Mouse (Mus musculus) megakaryocyte, embryonic 14.5 days (primary cell): ENCODE data around the gene 2810004N23Rik. TPM values are rescaled to one million over a fixed set of nuclear protein-coding genes. Genes with fewer than 3 reads are reported as not detected.
A peak's percentile ranks its signal among the peaks of the same experiment; 100 is the strongest.

Experiments used
- H3K27me3 ChIP-seq: replicated peaks from 2 replicates; pipeline ENCODE3; 2012; ENCODE audit warnings: inconsistent platforms
- H3K36me3 ChIP-seq: replicated peaks from 2 replicates; pipeline ENCODE3; 2012; ENCODE audit warnings: low read length, inconsistent platforms, mixed read lengths
- H3K4me1 ChIP-seq: 2 replicates; pipeline ENCODE4 v1.6.1; 2012; ENCODE audit warnings: inconsistent platforms
- H3K4me3 ChIP-seq: replicated peaks from 2 replicates; pipeline ENCODE3; 2012; ENCODE audit warnings: moderate library complexity, mild to moderate bottlenecking, inconsistent platforms
- H3K9me3 ChIP-seq: 2 replicates; pipeline ENCODE4 v1.6.1; 2012; ENCODE audit warnings: inconsistent platforms
- FLI1 ChIP-seq: IDR thresholded peaks from 2 replicates; pipeline ENCODE4 v1.6.1; 2012; ENCODE audit warnings: low read length, inconsistent platforms, mixed read lengths
- GATA1 ChIP-seq: IDR thresholded peaks from 3 replicates; pipeline ENCODE4 v1.6.1; 2012; ENCODE audit warnings: mixed read lengths, low read length, inconsistent platforms, borderline replicate concordance
- polyA plus RNA-seq: library from polyadenylated mRNA; stranded (reverse); fragments of >175 nt; gene quantifications from 2 replicates; pipeline ENCODE4 v1.2.3, GENCODE M21; 2012; ENCODE audit warnings: low replicate concordance; ENCODE audit not compliant: insufficient read depth

2810004N23Rik gene
- polyA plus RNA-seq, 1 experiment: 25.4 TPM

DNA sequence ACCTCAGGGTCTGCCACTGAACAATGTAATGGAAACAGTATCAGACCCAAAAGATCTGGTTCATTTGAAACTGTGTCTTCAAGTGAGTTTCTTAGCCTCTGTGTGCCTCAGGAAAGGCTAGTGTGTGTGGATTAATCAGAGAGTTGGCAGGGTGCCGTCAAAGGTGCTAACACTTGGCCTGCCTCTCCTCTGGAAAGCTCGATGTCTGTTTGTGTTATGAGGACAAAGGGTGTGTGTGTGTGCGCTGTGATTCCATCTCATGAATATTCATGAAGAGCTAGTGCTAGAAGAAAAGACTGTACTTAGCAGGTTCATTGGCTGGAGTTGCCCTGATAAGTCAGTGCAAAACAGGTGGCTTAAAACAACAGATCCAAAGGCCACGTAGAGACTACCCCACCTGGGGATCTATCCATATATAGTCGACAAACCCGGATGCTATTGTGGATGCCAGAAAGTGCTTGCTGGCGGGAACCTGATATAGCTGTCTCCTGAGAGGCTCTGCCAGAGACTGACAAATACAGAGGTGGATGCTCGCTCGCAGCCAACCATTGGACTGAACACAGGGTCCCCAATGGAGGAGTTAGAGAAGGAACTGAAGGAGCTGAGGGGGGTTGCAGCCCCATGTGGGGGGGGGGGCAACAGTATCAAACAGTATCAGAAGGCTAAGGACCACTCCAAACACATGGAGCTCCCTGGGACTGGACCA, 52.1 kb downstream of the 2810004N23Rik start:
- H3K9me3 ChIP-seq: peaks cover 12% of the 10 kb centered on the region
- H3K4me1 ChIP-seq: peaks cover 3% of the 10 kb centered on the region; the same call in 1 of the 2 replicates
- H3K27me3 ChIP-seq: peaks cover 46% of the 10 kb centered on the region
- no peak overlapping the region for H3K4me3 ChIP-seq
- H3K36me3 ChIP-seq: no peaks in the 10 kb centered on the region
- no peak for TF ChIP-seq FLI1
- no peak for TF ChIP-seq GATA1

DNA sequence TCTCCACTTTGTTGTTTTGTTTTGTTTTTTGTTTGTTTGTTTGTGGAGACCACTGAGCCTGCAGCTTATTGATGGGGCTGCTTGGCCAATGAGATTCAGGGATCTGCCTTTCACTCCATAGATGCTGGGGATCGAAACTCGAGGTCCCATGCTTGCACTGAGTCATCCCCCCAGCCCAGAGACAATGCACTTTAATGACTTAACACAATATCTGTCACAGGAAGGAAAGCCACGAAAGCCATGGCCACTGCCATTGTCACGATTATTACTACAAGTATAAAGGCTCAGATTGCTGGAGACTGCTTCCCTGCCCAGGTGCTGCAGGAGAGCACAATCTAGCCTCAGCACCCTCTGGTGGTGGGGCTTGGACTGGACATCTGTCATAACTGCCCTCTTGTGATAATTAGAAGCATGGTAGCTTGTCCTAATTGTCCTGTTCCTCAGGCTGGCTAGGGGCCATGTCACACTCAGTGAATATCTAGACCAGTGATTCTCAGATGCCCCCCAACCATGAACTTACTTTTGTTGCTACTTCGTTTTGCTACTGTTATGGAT, 52.8 kb downstream of the 2810004N23Rik start:
- peaks cover 12% of the 10 kb centered on the region for H3K9me3 ChIP-seq
- TF ChIP-seq GATA1 (no peak), FLI1 (no peak)
- H3K36me3 ChIP-seq: no peaks in the 10 kb centered on the region
- H3K4me1 ChIP-seq: peaks cover 3% of the 10 kb centered on the region; the same call in 1 of the 2 replicates
- H3K27me3 ChIP-seq: peaks cover 49% of the 10 kb centered on the region
- H3K4me3 ChIP-seq: no peak overlapping the region

DNA sequence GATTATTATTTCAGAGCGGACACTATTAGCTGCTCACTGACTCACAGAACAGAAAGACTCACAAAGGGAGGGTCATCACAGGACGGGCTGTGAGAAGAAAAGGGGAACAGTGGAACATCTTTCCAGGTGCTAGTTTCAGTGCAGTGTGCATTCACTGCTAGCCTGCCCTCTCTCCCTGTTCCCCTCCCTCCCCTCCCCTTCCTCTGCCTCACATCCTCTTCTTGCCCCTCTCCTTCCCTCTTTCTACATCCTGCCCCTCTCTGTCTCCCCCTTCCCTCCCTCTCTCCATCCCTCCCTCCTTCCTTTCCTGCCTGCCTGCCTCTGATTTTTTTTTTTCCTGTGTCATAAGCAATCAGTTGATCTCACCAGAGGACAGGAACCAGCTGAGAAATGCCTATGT, 53.5 kb downstream of the 2810004N23Rik start:
- no peak overlapping the region for H3K4me3 ChIP-seq
- H3K36me3 ChIP-seq: no peaks in the 10 kb centered on the region
- TF ChIP-seq GATA1: no peak
- TF ChIP-seq FLI1: no peak
- 0 out of 2 replicates have a peak, but pooled peaks cover 3% of the 10 kb centered on the region for H3K4me1 ChIP-seq
- peaks cover 7% of the 10 kb centered on the region for H3K9me3 ChIP-seq
- H3K27me3 ChIP-seq: peaks cover 48% of the 10 kb centered on the region

DNA sequence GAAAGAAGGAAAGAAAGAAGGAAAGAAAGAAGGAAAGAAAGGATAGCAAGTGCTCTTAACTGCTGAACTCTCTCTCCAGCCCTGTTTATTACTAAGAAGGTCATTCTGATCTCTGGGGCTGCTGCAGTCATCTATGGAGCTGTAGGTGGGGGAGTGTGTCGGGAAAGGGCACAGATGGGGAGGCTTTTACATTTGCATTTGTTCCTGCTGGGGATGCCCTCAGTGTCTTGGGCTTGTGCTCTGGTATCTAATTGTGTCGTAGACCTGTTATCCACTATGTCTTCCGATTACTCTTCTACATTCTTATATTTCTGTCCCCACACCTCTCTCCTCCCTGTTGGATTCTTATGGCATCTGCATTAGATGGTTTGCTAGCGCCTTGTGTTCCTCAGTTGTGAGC, 56.9 kb downstream of the 2810004N23Rik start:
- Histone ChIP-seq H3K4me3 (no peak overlapping the region), H3K36me3 (no peaks in the 10 kb centered on the region), H3K4me1 (0 out of 2 replicates have a peak, but pooled peaks cover 3% of the 10 kb centered on the region), H3K27me3 (peaks cover 53% of the 10 kb centered on the region), H3K9me3 (peaks cover 6% of the 10 kb centered on the region)
- TF ChIP-seq FLI1 (no peak), GATA1 (no peak)

DNA sequence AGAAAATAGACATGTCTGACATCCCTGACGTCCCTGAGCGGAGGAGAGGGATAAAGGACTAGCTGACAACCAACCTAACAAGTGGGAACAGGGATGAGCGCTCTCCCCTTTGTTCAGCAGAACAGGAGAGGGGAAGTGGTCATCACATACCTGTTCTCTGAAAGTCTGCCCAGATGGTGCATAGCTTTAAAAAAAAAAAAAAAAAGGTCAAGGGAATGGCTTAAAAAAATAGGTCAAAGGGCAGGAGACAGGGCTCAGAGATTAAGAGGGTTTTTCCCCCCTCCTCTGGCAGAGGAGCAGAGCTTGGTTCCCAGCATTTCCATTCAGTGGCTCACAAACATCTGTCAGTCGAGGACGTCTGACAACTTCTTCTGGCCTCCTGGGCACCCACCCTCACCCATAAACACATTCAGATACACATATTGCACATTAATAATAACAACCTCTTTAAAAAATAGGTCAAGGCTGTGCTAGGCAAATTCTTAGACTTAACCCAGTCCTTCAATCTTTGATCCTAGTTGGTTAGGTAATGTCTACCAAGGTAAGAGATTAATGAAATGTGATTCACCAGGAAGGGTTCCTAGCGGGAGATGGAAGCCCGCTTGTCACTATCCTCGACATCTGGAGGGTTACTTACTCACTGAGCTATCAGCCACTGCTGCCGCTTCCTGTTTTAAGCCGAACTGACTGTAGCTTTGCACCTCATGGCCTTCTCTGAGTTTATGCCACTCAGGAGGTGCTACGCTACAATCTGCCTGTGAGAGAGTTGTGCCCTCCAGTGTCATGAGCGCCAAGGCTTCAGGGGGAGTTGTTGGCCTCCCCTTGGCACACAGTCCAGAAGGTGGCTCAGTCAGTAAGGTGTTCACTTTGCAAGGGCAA, 58.9 kb downstream of the 2810004N23Rik start:
- TF ChIP-seq GATA1: no peak
- no peak for TF ChIP-seq FLI1
- no peaks in the 10 kb centered on the region for H3K4me1 ChIP-seq
- no peaks in the 10 kb centered on the region for H3K36me3 ChIP-seq
- H3K9me3 ChIP-seq: peaks cover 6% of the 10 kb centered on the region
- H3K27me3 ChIP-seq: peaks cover 54% of the 10 kb centered on the region
- no peak overlapping the region for H3K4me3 ChIP-seq

DNA sequence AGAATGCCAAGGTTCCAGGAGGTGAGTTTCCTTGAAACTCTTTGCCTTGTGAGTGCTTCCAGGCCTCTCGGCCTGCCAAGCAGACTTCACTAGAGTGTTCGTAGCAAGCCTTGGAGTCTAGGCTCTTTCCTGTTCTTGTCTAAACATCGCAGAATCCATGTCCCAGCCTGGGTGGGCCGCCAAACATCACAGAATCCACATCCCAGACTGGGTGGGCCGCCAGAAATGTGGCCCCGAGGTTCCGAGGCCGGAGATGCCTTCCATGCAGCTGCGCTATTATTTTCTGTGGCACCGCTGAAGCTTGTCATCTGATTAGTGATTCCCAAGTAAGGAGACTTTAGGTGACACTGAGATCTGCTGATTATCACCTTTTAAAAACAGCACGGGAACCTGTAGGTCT, 62.4 kb downstream of the 2810004N23Rik start:
- H3K27me3 ChIP-seq: peaks cover 80% of the 10 kb centered on the region
- no peaks in the 10 kb centered on the region for H3K4me1 ChIP-seq
- peaks cover 5% of the 10 kb centered on the region for H3K9me3 ChIP-seq
- TF ChIP-seq FLI1 (no peak), GATA1 (no peak)
- H3K4me3 ChIP-seq: no peak overlapping the region
- no peaks in the 10 kb centered on the region for H3K36me3 ChIP-seq

DNA sequence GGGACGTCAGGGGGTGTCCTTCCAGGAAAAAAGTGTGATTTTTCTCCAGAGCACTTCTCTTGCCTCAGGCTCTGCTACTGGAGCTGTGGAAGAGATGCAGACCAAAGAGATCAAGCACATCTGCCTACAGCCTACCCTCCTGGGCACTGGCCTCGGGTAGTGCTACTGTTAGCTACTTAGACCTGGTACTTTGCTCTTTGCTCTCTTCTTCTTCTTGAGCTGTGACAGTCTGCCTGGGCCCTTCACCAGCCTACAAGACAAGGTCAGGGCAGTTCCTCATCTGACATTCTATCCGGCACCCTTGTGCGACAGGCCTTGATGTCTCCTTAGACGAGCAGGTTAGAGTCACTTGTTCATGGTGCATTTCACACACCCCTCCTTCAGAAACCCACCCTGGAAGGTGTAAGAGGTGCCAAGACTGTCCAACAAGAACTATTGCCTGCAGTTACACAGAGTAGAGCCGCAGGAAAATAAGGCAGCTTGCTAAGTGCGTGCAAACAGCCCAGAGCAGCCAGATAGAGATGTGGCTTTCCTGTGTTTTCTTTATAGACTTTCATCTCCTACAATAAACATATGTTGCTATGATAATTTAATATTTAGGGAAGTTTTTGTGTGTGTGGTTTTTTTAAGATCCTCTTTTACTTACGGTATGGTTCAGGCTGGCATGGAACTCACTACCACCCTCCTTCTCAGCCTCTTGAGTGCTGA, 67.0 kb downstream of the 2810004N23Rik start:
- peaks cover 30% of the 10 kb centered on the region for H3K4me1 ChIP-seq
- H3K27me3 ChIP-seq: peaks cover 87% of the 10 kb centered on the region
- H3K36me3 ChIP-seq: no peaks in the 10 kb centered on the region
- no peak overlapping the region for H3K4me3 ChIP-seq
- TF ChIP-seq GATA1: no peak
- TF ChIP-seq FLI1: no peak
- H3K9me3 ChIP-seq: peaks cover under 1% of the 10 kb centered on the region; the same call in 1 of the 2 replicates

DNA sequence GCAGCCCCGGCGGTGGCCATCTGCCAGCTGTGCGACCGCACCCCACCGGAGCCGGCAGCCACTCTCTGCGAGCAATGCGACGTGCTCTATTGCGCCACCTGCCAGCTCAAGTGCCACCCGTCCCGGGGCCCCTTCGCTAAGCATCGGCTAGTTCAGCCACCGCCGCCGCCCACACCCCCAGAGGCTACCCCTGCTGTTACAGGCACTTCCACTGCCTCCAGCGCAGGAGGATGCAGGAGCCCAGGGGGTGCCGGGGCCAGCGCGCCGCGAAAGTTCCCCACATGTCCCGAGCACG, 68.5 kb downstream of the 2810004N23Rik start:
- H3K4me1 ChIP-seq: peaks cover 30% of the 10 kb centered on the region
- peak overlapping the region; percentile 48 for H3K4me3 ChIP-seq
- H3K9me3 ChIP-seq: peaks cover 11% of the 10 kb centered on the region
- peaks cover 96% of the 10 kb centered on the region for H3K27me3 ChIP-seq
- TF ChIP-seq GATA1 (no peak), FLI1 (no peak)
- no peaks in the 10 kb centered on the region for H3K36me3 ChIP-seq

DNA sequence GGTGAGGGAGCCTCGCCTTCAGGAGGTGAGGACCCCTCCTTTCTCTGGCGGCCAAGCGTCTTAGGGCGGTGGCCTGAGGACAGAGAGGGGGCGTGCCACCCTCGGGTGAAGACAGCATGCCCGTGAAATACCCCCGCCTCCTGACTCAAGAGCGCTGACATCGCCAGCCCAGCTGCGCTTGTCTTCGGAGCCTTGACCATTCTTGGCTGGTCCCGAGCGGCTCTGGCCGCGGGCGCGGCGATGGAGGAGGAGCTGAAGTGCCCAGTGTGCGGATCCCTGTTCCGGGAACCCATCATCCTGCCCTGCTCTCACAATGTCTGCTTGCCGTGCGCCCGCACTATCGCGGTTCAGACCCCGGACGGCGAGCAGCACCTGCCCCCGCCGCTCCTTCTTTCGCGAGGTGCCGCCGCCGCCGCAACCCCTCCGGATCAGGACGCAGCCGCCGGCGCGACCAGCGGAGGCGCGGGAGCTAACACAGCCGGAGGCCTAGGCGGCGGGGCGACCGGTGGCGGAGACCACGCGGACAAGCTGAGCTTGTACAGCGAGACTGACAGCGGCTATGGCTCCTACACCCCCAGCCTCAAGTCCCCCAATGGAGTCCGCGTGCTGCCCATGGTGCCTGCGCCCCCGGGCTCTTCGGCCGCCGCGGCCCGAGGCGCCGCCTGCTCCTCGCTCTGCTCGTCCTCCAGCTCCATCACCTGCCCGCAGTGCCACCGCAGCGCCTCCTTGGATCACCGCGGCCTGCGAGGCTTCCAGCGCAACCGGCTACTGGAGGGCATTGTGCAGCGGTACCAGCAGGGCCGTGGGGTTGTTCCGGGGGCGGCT, 69.0 kb downstream of the 2810004N23Rik start:
- TF ChIP-seq GATA1 (no peak), FLI1 (no peak)
- Histone ChIP-seq H3K27me3 (peaks cover 96% of the 10 kb centered on the region), H3K4me1 (peaks cover 30% of the 10 kb centered on the region), H3K36me3 (no peaks in the 10 kb centered on the region), H3K4me3 (peak overlapping the region; percentile 83), H3K9me3 (peaks cover 12% of the 10 kb centered on the region)
